Mouse (Mus musculus) MEL-GATA-1-ER (cell line): ENCODE measurements around the gene Rsad2.
A peak's percentile ranks its signal among the peaks of the same experiment; 100 is the strongest.
"Not testable (repeated sequence)": the region's sequence is repeated elsewhere in the genome, so short reads cannot be mapped to it uniquely, and the experiment has no call there.

ENCODE experiments used
- DNase-seq: peaks from one replicate; pipeline ENCODE4 v3.0.0-alpha.2; 2012; ENCODE audit warnings: low read depth; ENCODE audit errors: extremely low read depth

The Rsad2 gene

DNA sequence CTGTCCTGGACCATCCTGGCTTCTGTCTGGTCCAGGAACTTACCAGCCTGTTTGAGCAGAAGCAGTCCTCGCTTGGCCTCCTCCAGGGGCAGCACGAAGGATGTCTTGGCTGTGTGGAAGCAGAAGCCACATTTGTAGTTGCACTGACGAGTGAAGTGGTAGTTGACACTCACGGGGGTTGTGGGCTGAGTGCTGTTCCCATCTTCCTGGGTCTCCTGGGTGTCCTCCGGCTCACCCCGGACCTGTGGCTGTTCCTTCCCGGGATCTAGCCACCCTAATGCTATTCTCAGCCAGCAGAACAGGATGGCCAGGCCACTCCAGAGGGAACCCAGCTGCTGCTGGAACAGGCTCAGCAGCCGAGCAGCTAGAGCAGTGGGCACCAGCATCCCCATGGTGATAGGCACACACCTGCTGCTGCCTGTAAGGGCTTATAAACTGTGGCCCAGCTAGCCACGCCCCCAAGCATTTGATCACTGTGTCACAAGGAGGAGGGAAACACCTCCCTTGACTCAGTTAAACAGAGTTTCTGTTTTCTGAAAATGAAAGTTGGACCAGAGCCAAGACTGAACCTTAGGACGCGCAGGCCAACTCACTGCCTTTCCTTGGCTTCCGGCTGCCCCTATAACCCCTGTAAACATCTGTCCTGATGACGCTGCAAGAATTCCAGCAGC, at the start of gene Rsad2:
TSS of gene Rsad2 (minus strand) at position 425 of the 671 bp plus-strand sequence.
- peak; percentile 35 for DNase-seq

DNA sequence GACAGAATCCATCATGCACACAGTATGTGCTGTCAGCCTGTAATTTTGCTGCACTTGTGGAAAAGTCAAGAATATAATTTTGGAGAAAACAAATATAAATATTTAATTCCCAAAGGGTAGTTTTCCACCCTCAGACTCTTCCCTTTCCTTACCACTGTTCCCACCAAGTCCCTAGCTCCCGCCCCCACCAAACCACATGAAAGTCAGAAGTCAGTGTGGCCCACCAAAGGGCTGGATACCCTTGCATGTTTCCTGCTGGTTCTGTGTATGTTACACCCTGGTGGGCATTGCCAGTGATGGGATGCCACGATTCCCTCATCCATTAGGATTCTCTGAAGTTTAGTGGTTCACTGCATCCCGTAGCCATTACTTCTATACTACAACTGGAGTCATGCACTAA, 44.8 kb upstream of the Rsad2 start:
- DNase-seq, result no peak

DNA sequence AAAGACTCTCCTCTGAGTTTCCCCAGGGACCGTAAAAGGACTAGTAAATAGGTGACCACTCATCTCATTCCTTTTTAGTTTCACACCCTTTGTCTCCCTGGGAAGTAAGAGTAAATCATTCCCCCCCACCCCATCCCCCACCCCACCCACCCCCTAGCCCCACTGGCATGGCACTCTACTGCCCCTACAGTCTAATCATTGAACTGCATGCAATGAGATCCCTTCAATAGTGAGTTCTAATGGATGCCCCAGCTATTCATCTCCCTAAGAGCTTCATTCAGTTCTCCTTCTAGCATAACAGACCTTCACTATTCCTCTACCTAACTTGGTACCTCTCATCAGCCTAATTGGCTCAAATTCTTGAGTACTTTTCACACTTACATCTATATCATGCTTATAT, 33.7 kb upstream of the Rsad2 start:
- no peak for DNase-seq

DNA sequence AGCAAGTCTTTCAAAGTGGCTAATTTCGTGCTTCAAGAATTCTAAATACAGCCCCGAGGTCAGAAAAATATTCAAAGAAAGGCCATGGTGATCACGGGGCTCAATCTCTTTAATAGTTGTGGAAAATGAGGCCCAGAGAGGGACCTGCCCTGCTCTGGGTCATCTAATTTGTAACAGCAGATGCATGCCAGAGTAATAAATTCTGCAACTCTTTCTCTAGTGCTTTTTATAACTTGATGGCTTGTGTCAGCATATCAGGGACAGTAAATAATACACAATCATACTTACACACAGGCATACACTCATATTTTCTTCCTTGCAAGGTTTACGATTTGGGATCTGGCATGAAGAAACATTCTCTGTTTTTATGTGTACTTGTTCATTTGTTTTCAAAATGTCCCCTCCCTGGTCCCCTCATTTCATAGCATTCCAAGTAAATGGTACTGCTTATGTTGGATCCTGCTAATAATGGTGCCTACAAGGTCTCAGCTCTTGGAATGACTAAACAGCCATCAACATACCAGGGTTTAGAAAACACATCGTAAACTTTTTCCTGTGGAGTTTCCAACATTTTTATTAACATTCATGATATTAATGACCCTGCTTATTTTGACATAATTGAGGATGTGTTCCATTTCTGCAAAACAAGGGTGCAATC, 32.5 kb upstream of the Rsad2 start:
- DNase-seq, result no peak

DNA sequence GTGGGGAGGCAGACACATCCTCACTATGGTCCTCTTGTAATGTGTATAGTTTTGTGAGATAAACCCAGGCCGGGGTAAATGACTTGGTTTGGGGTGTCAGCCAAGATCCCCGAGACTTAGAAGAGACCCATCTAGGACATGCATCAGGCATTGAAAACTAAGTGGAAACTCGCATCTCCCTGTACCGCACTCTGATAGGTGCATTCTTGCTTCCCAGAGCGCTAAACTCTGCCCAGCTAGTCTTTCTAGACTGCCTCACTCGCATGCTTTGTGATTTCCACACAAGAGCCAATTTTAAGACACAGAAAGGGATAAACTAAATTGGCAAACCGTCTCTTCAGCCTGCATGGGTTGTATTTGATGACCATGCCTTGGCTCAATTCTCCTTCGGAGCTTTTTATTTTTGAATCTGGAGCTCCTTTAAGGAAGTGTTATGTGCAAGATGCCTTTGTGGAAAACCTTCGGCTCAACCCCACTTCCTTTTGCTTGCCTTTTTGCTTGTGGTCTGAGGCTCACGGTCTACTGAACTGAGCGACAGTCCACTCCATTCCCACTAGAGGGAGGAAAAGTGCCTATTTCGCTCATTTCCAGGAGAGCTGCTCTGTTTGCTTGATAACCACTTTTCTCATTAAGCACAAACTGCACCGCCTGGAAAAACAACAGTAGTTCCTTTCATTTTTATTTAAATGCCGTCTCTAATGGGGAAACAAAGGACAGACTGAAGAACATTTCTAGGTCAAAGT, 31.8 kb upstream of the Rsad2 start:
- DNase-seq, result no peak

DNA sequence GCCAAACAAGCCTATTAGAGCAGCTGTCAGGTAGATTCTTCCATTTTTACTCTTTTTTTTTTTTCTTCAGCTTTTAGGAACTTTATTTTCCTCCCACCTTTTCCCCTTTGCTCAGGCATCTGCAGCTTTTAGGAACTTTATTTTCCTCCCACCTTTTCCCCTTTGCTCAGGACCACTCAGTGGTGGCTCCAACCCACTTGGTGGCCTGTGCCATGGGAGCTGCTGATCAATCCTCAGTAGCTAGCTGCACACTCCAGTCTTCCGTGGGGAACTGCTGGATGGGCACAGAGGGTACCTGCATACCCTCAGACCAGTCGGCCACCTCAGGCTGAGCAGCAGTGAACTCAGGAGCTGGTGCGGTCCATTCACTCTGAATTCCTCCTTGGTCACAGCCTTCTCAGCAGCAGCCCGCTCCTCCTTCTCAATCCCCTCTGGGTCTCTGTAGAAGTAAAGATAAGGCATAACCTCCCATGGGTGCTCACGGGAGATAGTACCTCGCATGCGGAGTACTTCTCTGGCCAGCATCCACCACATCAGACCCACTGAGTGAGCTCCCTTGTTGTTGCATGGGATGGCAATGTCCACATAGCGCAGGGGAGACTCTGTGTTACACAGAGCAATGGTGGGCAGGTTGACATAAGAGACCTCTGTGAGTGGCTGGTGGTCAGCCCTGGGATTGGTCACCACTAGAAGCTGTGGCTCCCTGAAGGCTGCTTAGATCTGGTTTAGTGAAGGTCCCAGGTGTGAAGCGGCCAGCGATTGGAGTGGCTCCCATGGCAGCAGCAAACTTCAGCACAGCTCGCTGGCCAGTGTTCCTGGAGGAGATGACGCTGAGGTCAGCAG, 29.7 kb upstream of the Rsad2 start:
- not testable (repeated sequence) for DNase-seq

DNA sequence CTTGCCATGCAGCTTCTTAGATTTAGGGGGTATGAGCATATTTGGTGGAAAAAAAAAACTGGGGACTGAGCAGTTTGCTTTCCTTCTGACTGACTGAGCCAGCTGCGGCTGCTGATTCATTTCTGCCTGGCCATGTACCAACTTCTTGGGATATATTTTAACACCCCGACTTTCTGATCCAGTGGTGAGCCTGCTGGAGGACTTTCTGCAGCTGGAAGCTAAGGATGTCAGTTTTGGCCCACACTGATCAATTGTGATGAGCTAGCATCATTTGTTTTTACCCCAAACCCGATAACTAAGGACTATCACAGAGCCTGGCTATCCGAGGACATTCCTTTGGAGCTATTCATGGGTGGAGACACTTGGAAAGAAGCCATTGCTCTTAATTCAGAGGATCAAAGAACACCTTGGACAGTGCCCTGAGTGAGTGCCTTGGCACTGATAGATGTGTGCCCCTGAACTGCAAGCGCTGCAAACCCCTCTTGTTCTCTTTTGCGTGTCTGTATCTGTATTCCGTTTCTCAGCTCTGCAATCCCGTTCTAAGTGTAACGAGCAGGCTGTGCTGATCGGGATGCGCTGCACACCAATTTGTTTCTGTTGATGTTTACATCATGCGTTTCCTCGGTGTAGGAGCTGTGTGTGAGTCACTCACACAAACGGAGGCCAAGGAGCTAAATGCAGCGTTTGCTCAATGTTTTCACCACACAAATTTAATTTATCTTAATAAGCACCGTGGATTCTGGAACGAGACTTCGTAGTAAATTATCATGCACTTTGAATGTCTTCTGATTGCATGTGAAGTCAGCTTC, 22.1 kb upstream of the Rsad2 start:
- DNase-seq, result no peak

DNA sequence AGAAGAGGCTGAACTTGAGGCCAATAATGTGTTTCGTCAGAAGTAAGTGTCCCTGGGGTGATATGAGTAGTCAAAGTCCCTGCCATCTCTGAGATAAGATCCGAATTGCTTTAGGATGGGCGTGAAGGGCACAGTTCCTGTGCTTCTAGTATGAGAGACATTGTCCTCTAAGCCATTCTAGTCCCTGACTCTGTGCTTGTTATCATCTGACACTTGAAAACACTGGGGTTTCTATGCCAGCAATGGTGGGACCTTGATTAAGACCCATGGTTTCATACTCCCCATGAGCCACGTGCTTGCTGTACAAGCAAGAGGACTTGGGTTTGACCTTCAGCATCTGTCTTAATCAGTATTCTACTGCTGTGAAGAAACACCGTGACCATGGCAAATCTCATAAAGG, 20.9 kb upstream of the Rsad2 start:
- DNase-seq, result no peak

DNA sequence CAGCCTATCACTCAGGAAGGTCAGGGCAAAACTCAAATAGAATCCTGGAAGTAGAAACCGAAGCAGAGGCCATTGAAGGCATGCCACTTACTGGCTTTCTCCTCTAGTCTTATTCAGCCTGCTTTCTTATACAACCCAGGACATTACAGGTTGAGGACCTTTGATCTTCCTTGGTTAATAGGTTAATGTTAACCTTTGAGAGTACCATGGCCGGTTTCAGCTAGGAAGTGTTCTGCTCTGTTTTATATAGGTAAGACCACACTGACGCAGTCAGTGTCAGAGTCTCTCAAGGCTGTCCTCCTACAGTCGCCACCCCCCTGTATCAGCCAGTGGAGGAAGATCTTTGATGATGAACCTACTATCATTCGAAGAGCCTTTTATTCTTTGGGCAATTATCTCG, 17.5 kb upstream of the Rsad2 start:
- DNase-seq, result no peak

DNA sequence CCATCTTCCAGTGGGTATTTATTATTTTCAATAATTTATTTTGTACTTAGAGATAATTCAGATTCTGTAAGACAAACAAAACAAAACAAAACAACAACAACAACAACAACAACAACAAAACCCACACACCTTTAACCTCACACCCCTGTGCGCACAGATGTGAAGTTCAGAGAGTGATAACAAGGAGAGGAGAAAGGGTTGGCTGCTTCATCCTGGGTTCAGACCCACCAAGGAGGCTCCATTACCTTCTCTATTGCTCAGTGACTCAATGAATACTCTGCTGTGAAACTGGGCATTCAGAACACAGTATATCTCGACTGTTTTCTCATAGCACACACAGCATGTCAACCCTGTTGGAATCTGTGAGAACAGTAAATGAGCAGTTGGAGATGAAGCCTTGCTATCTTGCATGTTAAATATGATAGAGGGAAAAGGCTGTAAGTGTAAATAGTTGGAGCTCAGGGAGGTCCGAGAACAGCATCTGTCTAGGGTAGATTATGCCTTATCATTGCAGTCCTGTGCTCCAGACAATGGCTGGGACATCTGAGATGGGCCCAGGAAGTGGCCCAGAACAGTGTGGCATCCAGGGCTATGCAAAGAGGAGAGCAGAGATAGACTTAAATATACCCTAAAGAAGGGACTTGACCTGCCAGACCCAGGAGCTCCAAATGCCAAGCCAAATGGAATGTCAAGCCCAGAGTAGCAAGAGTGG, 16.7 kb upstream of the Rsad2 start:
- DNase-seq, result no peak

DNA sequence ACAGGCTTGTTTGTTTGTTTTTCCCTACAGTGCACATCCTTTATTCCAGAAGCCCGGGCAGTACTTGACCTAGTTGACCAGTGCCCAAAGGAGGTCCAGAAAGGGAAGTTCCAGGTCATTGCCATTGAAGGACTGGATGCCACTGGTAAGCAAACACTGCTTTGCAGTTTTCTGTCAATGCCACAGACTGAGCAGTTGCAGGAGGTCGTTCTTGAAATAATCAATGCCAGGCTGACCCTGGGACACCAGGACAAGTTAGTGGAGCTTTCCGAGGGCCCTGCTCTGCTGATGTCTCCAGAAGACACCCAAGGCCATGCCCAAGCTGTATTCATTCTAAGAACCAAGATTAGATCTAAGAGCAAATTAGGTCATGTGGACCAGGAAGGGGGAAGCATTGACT, 15.1 kb upstream of the Rsad2 start:
- DNase-seq, result no peak

DNA sequence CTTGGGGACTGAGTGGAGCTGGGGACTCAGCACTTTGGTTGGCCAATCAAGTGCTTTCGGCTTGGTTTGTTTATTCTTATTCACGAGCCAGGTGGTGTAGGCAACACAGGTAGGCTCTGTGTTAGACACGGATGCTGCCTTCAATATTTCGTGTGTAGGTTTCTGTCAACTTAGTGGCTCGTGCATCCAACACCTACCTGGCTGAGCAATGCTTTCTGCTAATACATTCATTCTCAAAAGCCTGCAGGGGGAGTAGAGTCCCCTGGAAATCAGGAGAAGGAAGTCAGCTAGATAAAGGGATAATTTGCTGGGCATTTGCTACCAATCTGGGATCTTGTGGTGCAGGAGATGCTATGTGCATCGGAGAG, 13.8 kb upstream of the Rsad2 start:
- no peak for DNase-seq

DNA sequence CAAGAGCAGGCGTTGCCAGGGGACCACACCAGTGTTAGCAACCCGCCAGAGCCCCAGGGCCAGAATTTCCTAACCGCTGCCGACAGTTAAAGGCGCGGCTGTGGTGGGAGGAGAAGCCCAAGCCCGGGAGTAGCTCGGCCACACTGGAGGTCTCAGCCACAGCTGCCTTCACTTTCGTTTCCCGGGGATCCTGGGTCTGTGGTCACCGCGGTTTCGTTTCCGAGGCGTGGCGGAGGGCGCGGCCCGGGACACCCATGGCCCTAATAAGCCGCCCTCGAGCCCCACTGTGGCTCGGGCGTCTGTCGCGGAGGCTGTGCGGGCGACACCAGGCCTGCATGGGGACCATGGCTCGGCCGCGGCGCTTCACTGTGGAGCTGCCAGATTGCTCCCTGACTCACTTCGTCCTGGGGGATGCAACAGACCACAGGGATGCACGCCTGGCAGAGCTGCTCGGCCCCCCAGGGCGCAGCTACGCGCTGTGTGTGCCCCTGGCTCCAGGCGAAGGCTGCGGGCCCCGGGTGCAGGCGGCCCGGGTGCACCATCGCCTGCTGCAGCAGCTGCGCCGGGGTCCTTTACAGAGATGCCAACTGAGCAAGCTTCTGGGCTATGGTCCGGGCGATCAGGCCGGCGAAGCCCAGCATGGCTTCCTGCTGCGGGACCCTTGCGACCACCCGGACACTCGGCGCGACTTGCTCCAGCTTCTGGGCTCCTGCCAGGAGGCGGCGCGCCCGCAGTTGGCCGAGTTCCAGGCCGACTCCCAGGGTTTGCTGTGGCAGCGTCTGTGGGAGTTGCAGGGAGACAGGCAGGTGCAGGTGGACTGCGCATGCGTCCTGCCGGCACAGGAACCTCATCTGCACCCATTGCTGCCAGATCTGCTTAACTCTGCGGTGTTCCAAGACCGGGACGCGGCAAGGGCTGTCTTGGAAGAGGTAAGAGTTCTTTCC, 13.1 kb upstream of the Rsad2 start, which contains the start of gene Cmpk2:
TSS of gene Cmpk2 (plus strand) at position 107 of the 944 bp plus-strand sequence.
- DNase-seq, result no peak

DNA sequence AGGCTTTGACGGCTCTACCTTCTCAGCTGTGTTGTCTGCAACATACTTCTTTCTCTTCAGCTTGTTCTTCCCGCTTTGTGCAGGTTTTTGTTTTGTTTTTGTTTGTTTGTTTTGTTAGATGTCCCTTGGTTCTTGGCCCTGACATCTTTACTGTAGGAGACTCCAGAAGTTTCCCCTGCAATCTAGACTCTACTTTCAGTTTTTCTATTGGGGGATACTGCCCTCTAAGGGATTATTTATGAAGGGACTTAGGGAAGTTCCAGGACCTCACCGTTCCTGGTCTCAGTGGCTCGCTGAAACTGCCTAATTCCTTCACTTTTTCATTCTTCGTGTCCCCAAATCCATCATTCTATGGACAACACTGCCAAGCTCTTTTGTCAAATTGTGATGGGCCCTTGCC, 9.3 kb upstream of the Rsad2 start:
- no peak for DNase-seq

DNA sequence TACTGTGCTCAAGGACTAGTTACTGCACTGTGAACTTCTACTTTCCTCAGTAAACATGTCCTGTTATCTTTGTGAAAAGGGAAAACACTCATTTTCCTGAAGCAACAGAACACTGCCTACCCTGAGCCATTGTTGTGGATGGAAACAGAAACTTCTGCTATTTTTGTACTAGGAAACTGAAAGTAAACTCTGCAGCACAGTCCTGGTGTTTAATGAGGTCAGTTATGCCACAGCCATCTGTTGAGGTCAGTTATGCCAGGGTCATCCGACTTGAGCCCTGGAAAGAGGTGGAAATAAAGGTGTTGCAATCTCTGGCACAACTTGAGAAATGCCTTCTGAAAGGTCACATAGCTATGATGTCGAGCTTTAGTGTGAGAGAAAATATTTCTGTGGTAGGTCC, 3.8 kb upstream of the Rsad2 start:
- no peak for DNase-seq

DNA sequence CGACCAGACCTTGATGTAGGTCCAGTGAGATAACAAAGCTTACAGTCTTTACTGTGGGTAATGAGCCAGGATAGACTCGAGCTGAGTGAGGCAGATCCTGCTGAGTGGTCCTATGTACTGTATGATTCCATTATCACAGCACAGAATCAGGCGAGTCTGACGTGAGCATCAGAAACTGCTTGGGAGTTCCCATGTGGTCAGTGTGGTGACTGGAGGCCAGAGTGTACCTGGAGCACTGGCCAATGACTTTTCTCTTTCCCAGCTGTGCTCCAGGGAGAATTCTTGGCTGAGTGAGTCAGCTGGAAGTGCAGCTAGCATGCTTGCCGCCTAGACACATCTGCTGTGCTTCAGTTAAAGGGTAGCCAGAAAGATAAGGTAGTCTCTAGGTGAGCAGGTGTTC, 1.6 kb downstream of the Rsad2 start:
- DNase-seq, result no peak

DNA sequence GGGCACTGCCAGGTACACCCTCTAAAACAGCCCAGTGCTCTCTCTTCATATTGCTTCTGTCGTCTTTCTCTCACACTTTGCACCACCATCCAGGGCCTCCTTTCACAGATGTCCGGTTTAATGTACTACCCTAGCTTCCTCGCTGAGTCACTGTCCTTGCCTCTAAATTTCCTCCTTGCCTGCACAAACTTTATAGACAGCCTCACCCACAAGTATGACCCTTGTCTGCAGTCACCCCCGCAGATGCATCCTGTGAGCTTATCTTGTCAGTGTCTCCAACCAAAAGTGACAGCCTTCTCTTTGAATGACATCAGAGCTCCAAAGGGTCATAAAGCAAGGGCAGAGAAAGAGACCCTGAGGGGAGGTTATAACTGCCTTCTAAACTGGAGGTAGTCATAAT, 3.3 kb downstream of the Rsad2 start:
- DNase-seq, result no peak

DNA sequence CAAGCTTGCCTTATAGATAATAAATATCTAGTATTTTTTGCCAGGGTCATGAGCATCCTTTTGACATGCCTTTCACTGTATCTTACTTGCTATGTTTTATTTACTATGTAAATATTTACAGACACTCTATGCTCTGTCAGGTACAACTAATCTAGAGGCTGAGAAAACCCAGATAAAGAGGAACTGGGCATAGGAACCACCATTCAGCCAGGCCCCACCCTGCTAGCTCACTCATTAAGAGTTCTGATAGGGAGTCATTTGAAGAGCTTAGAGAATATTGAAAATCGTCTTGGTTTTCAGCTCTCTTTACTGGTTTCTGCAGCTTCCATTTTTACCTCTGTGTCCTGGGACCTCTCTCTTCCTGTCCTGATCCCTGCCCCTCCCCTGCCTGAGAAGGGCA, 5.1 kb downstream of the Rsad2 start:
- DNase-seq, result no peak

DNA sequence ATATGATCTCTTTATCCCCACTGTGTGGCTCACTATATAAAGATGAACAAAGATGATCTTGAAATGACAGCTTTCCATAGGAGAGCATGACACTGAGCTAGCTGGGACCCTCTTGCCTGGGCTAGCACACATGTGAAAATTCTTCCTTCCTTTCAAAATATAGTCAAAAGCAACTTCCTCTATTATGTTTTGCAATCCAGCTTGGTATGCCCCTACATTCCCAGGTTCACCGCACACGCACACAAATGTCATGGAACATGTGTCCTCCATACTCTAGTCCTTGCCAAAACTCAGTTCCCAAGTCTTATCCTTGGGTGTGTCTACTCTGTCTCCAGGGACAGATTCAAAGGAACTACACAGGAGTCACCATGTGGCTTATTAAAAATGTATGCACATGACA, 6.8 kb downstream of the Rsad2 start:
- DNase-seq, result no peak
